Mouse (Mus musculus) midbrain, embryonic 14.5 days (tissue): ENCODE data around the gene Cfp. TPM values are rescaled to one million over a fixed set of nuclear protein-coding genes. Genes with fewer than 3 reads are reported as not detected.

Source experiments
- polyA plus RNA-seq: library from polyadenylated mRNA; unstranded; fragments of >200 nt; fragmentation: Nextera tagmentation; extraction: Ambion mirVana; gene quantifications from 2 replicates; pipeline ENCODE4 v1.2.1, GENCODE M21; 2014

Gene Cfp
- polyA plus RNA-seq, 1 experiment from 2014 or later, result 6.0 TPM

Other genes with a start within 250 kb of the Cfp start
- gene Cdk16, start 243.6 kb downstream of the Cfp start, polyA plus RNA-seq, result 112 and 123 TPM in 2 replicates
- gene Usp11, start 227.6 kb downstream of the Cfp start, polyA plus RNA-seq, result 68.7 and 91.6 TPM in 2 replicates
- gene Araf, start 133.7 kb downstream of the Cfp start, polyA plus RNA-seq, result 292 and 335 TPM in 2 replicates
- 1.9 and 3.5 TPM in 2 replicates for gene Timp1, start 61.4 kb downstream of the Cfp start, polyA plus RNA-seq
- gene Syn1, start 10.6 kb downstream of the Cfp start, polyA plus RNA-seq, result 55.7 and 66.9 TPM in 2 replicates
- gene Elk1, start 19.1 kb upstream of the Cfp start, polyA plus RNA-seq, result 12.9 and 16.9 TPM in 2 replicates
- gene Uxt, start 30.5 kb upstream of the Cfp start, polyA plus RNA-seq, result 32.9 and 37.3 TPM in 2 replicates
- 7.3 and 9.9 TPM in 2 replicates for gene Zfp182, start 130.8 kb upstream of the Cfp start, polyA plus RNA-seq
- not detected in 2 replicates for gene Spaca5, start 136.9 kb upstream of the Cfp start, polyA plus RNA-seq
- gene Zfp300, start 158.0 kb upstream of the Cfp start, polyA plus RNA-seq, result 4.6 and 6.0 TPM in 2 replicates
- gene Ssxa1, start 184.3 kb upstream of the Cfp start, polyA plus RNA-seq, result not detected in 2 replicates
- gene Gm21876, start 244.1 kb upstream of the Cfp start, polyA plus RNA-seq, result not detected in 2 replicates